Mouse (Mus musculus): ENCODE measurements around the gene Elk1.

- TF ChIP-seq POLR2A (IDR thresholded peaks at IDR 0.05; ENCODE audit: control insufficient read depth, low read depth, low read length) (no peak), CTCF (IDR thresholded peaks at IDR 0.05; ENCODE audit: control insufficient read depth, insufficient read depth, insufficient replicate concordance, low read depth, low read length) (no peak)
These were observed 4.4 kb downstream of the Elk1 start for GRCm38 (mm10) chrX:20946055-20946454.
